Mouse (Mus musculus) kidney, adult 2 months (tissue): ENCODE results near the gene Prkci.

ENCODE experiments used
- CTCF ChIP-seq: fragments of 200-500 bp; conservative IDR thresholded peaks from 2 replicates; pipeline ENCODE4 v1.5.1; 2011; ENCODE audit warnings: low read depth, mild to moderate bottlenecking, control low read depth, low read length, moderate library complexity, mixed read lengths; ENCODE audit not compliant: insufficient read depth, insufficient read length
- POLR2A ChIP-seq: fragments of 200-500 bp; IDR thresholded peaks from one replicate; pipeline ENCODE4 v1.6.1; 2011; ENCODE audit warnings: low read depth, low read length, control low read depth

GRCm38 (mm10) chr3:31047263-31047662, 51.7 kb downstream of the Prkci start:
- 0 out of 2 replicates have a peak, but pooled peaks have one; percentile 8 for TF ChIP-seq CTCF
- no peak for TF ChIP-seq POLR2A
